Mouse (Mus musculus): Measurements from ENCODE around the gene Banp.

DNA sequence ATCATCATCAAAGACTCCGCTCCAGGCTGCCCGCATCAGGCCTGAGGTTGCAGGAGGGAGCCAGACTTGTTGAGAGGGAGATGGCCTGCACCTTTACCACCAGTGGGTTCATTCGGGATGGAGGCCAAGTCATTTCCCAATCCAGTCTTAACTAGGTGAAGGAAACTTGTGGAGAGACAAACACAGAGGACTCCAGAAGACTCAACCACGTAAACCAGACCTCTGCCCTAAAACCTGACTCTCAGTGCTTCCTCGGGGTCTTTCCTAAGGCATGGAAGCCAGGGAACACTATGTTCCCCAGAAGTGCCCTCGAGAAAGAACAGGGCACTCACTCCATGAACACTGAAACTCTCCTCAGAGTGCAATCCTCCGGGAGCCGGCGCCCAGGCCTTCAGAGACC, 44.6 kb upstream of the Banp start:
- TF ChIP-seq CTCF (IDR thresholded peaks at IDR 0.05; ENCODE audit: low read depth, low read length), result no peak
- TF ChIP-seq GATA1 (IDR thresholded peaks at IDR 0.05; ENCODE audit: borderline replicate concordance, low read length), result no peak
- no peak for TF ChIP-seq TAL1 (conservative IDR thresholded peaks at IDR 0.05; ENCODE audit: low read depth, low read length)
- TF ChIP-seq POLR2AphosphoS5 (IDR thresholded peaks at IDR 0.05; ENCODE audit: insufficient replicate concordance, low read depth, low read length), result no peak
